Mouse (Mus musculus): ENCODE measurements around the gene Chpf. TPM values are rescaled to one million over a fixed set of nuclear protein-coding genes. Genes with fewer than 3 reads are reported as not detected.

Gene Chpf
- polyA plus RNA-seq, 3 experiments from 2014 or later: 5.5 to 6.9 (median 5.6) TPM

GRCm38 (mm10) chr1:75498897-75499296 lies 19.8 kb upstream of the Chpf start:
- ATAC-seq: no peak

GRCm38 (mm10) chr1:75494878-75495548 lies 15.9 kb upstream of the Chpf start:
- ATAC-seq: peak; percentile 61

- no peak for ATAC-seq
Measured at GRCm38 (mm10) chr1:75492579-75493170, 13.6 kb upstream of the Chpf start.

GRCm38 (mm10) chr1:75490785-75491551 lies 11.9 kb upstream of the Chpf start:
- ATAC-seq: no peak

- ATAC-seq: peak; percentile 85
Measured at GRCm38 (mm10) chr1:75487405-75488161, 8.5 kb upstream of the Chpf start.

- ATAC-seq: no peak
Measured at GRCm38 (mm10) chr1:75487040-75487404, 7.9 kb upstream of the Chpf start.

GRCm38 (mm10) chr1:75486561-75486960 lies 7.5 kb upstream of the Chpf start:
- ATAC-seq: no peak

GRCm38 (mm10) chr1:75480735-75481134 lies 1.6 kb upstream of the Chpf start:
- ATAC-seq: no peak

GRCm38 (mm10) chr1:75480036-75480435 lies 929 bp upstream of the Chpf start:
- ATAC-seq: no peak

GRCm38 (mm10) chr1:75479635-75479989 lies 505 bp upstream of the Chpf start:
- no peak for ATAC-seq

GRCm38 (mm10) chr1:75478497-75478896 lies 610 bp downstream of the Chpf start:
- peak; percentile 4 for ATAC-seq

GRCm38 (mm10) chr1:75477966-75478290 lies 1.2 kb downstream of the Chpf start:
- ATAC-seq: no peak

GRCm38 (mm10) chr1:75477264-75477965 lies 1.7 kb downstream of the Chpf start:
- ATAC-seq: peak; percentile 24

GRCm38 (mm10) chr1:75476441-75476840 lies 2.7 kb downstream of the Chpf start:
- no peak for ATAC-seq

- ATAC-seq: no peak
Measured at GRCm38 (mm10) chr1:75469287-75469825, 9.8 kb downstream of the Chpf start.

- peak; percentile 89 for ATAC-seq
Measured at GRCm38 (mm10) chr1:75467215-75467927, 11.7 kb downstream of the Chpf start.

GRCm38 (mm10) chr1:75463652-75464204 lies 15.4 kb downstream of the Chpf start:
- no peak for ATAC-seq

GRCm38 (mm10) chr1:75462636-75463035 lies 16.5 kb downstream of the Chpf start:
- no peak for ATAC-seq

- ATAC-seq: no peak
Measured at GRCm38 (mm10) chr1:75460297-75460696, 18.8 kb downstream of the Chpf start.

GRCm38 (mm10) chr1:75458789-75459684 lies 20.1 kb downstream of the Chpf start:
- ATAC-seq: no peak
